Mouse (Mus musculus) hematopoietic multipotent progenitor cell, adult 10-12 weeks (in vitro differentiated cells): ENCODE data around the gene Ccdc13. TPM values are rescaled to one million over a fixed set of nuclear protein-coding genes. Genes with fewer than 3 reads are reported as not detected.

Source experiments
- polyA plus RNA-seq: library from polyadenylated mRNA; stranded (reverse); fragments of >175 nt; gene quantifications from 2 replicates; pipeline ENCODE4 v1.2.3, GENCODE M21; 2012; ENCODE audit warnings: low replicate concordance

The Ccdc13 gene
- polyA plus RNA-seq, result not detected in 2 replicates

DNA sequence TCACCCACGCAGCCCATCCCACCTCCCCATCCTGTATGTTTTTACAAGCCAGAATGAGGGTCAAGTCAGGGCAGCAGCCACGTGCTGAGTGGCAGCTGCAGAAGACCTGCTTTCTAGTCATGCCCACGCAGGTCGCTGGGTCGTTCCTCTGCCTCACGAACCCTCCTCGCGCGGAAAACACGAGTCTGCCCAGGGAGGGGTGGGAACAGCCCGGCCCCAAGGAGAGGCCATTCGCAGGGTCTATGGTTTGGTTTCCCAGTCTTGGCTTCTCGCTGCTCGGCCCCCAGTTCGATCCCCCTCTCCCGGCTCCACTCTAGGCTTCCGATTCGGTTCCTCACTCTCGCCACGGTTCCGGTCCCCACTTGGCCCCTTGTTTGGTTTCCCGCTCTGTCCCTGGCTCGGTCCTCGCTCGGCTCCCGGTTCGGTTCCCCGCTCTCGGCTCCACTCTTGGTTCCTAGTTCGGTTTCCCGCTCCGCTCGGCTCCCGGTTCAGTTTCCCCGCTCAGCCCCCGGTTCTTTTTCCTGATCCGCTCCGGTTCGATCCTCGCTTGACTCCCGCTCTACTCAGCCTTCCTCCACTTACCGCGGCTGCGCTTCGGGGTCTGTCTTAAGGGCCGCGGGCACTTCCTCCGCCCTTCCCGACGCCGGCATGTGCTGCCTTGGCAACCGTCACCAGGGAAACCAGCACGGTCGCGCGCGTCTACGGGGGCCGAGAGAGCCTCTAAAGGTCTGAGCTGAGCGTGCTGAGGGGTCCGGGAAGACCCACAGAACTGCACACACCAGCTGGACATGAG, at the start of gene Ccdc13:
Gene Ccdc13, minus strand, starts transcription at position 633 of the 793 bp plus-strand sequence.

GRCm38 (mm10) chr9:121858153-121858488, 18.9 kb upstream of the Ccdc13 start, which contains the start of gene Higd1a:
Gene Higd1a, minus strand, starts transcription at chr9:121858362.

DNA sequence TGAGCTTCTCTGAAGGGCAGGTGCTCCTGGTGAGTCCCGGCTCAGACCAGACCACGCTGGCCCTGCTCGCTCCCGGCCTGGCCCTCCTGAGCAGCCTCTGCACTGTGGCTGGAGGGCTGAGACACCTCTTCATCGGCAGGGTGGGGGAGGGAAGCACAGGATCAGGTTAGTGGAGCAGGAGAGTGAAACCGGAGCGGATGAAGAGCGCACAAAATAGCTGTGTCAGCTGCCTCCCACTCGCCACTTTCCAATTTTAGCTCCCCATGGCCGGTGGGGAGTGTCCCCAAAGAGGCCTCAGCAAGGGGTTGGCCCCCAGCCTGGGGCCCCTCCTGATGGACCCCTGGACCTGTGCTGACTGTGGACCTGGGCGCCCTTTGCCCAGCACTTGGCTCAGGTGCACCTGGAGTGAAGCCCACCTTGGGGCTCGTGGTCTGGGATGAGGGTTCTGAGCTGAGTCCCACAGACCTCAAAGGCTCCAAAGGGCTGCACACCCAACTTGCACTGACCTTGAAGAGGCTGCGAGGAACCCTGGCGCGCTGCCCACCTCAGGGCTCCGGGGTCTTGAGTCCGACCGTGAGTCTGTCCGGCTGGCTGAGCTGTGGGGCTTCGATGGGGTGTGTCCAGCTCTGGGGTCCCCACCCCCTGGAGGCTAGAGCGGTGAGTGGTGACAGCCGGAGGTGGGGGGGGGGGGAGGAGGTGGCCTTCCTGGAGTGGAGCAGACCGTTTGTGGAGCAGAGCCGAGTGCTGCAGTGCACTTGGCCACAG, 47.3 kb downstream of the Ccdc13 start, which contains the start of gene Hhatl:
Gene Hhatl, minus strand, starts transcription at position 751 of the 765 bp plus-strand sequence.

DNA sequence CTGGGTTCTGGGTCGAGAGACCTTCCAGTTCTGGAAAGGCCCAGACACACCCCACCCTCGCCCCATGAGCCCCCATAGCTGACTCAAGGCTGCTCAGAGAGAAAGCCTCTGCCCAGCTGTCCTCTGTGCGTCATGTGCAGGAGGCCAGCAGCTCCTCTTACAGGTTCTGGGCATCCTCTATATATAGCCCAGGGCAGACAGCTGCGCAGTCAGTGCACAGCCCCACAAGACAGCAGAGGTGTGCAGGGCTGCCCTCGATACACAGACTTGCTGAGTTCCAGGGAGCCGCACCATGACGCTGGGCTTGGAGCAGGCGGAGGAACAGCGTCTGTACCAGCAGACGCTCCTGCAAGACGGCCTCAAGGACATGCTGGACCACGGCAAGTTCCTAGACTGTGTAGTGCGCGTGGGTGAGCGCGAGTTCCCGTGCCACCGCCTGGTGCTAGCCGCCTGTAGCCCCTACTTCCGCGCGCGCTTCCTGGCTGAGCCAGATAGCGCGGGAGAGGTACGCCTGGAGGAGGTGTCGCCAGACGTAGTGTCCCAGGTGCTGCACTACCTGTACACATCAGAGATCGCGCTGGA, 61.7 kb downstream of the Ccdc13 start, which contains the start of gene Klhl40:
Gene Klhl40, plus strand, starts transcription at position 124 of the 582 bp plus-strand sequence.

DNA sequence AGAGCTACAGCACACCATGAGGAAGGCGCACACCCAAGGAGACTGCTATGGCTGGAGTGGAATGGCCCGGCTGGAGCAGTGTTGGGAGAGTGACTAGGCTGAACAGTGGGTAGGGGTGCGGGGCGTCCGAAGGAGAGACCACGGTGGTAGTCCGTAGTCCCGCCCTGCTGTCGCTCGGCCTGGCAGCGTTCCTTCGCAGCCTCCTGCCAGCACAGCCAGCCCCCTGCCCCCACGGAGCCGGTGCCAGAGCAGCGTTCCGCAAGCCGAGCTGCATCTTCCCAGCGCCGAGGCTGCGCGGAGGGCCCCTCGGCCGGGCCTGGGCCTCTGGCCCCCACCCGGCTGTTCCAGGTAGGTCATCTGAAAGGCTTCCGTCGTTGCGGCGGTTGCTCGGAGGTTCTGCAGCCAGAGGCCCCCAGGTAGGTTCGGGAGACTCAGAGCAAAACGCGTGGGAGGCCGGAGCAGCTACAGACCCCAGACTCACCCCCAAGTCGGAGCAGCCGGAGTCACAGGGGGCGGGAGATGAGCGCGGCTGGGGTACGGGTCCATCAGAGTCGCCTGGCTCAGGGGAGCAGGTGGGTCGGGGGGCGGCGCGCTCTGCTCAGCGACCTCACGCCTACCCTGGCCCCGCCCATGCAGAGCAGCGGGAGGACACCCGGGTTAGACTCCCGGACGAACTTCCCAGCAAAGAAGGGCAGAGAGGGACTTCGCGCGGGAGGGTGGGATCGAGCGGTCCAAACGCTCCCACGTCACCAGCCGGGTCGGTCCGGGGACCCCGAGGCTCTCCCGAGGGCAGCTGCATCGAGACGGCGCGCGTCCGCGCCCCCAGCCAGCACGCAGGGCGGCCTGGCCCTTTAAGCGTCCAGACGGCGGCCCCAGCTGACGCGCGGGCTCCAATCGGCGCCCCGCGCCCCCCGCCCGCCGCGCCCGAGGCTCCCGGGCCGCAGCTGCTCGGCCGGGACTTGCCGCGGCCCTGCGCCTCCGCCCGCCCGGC, 79.9 kb downstream of the Ccdc13 start, which contains the start of gene Zfp651:
Gene Zfp651, plus strand, starts transcription at position 240 of the 991 bp plus-strand sequence.

Other genes with a start within 250 kb of the Ccdc13 start
- gene Lyzl4, start 197.4 kb downstream of the Ccdc13 start, polyA plus RNA-seq, result not detected in 2 replicates
- gene Vipr1, start 196.7 kb downstream of the Ccdc13 start, polyA plus RNA-seq, result 16.1 and 29.3 TPM in 2 replicates
- gene Sec22c, start 134.0 kb downstream of the Ccdc13 start, polyA plus RNA-seq, result 11.5 and 19.4 TPM in 2 replicates
- gene Ss18l2, start 129.1 kb downstream of the Ccdc13 start, polyA plus RNA-seq, result 8.2 and 9.0 TPM in 2 replicates
- gene Nktr, start 120.3 kb downstream of the Ccdc13 start, polyA plus RNA-seq, result 46.0 and 57.6 TPM in 2 replicates
- 0.47 and 2.0 TPM in 2 replicates for gene Zfp651, start 80.1 kb downstream of the Ccdc13 start, polyA plus RNA-seq
- not detected in 2 replicates for gene Klhl40, start 61.9 kb downstream of the Ccdc13 start, polyA plus RNA-seq
- gene Hhatl, start 47.0 kb downstream of the Ccdc13 start, polyA plus RNA-seq, result not detected in 2 replicates
- gene Higd1a, start 18.9 kb upstream of the Ccdc13 start, polyA plus RNA-seq, result 10.0 and 11.7 TPM in 2 replicates
- 2.3 and 3.8 TPM in 2 replicates for gene Ackr2, start 58.9 kb upstream of the Ccdc13 start, polyA plus RNA-seq
- not detected in 2 replicates for gene Cyp8b1, start 76.8 kb upstream of the Ccdc13 start, polyA plus RNA-seq
- 0.23 and 0.31 TPM in 2 replicates for gene Fam198a, start 111.5 kb upstream of the Ccdc13 start, polyA plus RNA-seq
- gene Pomgnt2, start 157.6 kb upstream of the Ccdc13 start, polyA plus RNA-seq, result 0.30 and 1.0 TPM in 2 replicates